In the genomic region with DNA sequence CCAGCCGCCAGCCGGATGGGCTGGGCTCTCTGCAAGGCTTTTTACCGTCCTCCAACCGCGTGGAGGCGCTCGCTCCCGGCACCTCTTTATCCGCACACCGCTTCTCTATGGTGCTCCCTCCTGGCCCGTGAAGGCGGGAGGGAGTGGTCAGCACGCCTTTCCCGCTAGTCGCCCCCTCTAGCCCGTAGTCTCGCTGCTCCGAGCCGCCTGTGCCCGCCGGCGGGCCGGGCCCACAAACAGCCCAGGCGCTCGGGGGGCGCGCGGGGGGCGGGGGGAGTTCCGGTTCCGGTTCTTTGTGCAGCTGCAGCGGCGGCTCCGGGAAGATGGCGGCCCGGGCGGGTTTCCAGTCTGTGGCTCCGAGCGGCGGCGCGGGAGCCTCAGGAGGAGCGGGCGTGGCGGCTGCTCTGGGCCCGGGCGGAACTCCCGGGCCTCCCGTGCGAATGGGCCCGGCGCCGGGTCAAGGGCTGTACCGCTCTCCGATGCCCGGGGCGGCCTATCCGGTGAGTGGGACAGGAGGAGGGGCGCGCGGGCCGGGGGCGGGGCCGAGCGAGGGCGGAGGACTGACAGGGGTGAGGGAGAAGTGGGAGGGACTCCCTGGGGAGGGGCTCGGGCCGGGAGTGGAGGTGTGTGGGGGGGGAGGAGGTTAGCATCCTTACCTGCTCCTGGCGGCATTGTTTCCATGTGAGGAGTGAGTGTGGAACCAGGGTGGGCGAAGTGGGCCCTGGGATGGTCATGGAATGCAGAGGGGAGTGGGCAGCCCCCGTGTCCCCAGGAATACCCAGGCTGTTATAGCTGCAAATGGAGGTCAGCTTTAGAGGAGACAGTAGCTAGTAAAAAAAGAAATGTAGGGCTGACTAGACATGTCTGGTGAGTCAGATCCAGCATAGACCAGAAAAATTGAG, we compare ENCODE assay signal across 8 mouse cellular contexts. TPM values are rescaled to one million over a fixed set of nuclear protein-coding genes. Genes with fewer than 3 reads are reported as not detected.
DNase-seq lines count a peak whose midpoint lies in the region; ATAC-seq and TF ChIP-seq lines count a peak whose summit lies in the region.

A gene (plus strand): TSS at position 131 of the 902 bp plus-strand sequence.

- no peak for TF ChIP-seq POLR2A in bone marrow, adult 2 months (IDR thresholded peaks at IDR 0.05; ENCODE audit: borderline replicate concordance, control insufficient read depth, low read depth, low read length)

- H3K27me3 ChIP-seq in embryonic facial prominence, embryonic 15.5 days = peaks cover 11% of the 10 kb centered on the region; the same call in 1 of the 2 replicates
- no peaks in the 10 kb centered on the region for H3K27me3 ChIP-seq in kidney, embryonic 14.5 days (ENCODE audit: control insufficient read depth, insufficient read depth, low read length)
- peaks cover 8% of the 10 kb centered on the region for H3K27me3 ChIP-seq in limb, embryonic 15.5 days

- peaks cover 19% of the 10 kb centered on the region for H3K36me3 ChIP-seq in embryonic facial prominence, embryonic 15.5 days
- peaks cover 34% of the 10 kb centered on the region for H3K36me3 ChIP-seq in kidney, embryonic 14.5 days (ENCODE audit: control insufficient read depth, insufficient read depth, low read length)
- peaks cover 33% of the 10 kb centered on the region for H3K36me3 ChIP-seq in limb, embryonic 15.5 days

- H3K4me1 ChIP-seq in bone marrow, adult 2 months (ENCODE audit: control insufficient read depth, insufficient read depth, low read length) = no peaks in the 10 kb centered on the region; the same call in none of the 2 replicates
- H3K4me1 ChIP-seq in embryonic facial prominence, embryonic 15.5 days = peaks cover 41% of the 10 kb centered on the region
- peaks cover 10% of the 10 kb centered on the region; the same call in 1 of the 2 replicates for H3K4me1 ChIP-seq in kidney, embryonic 14.5 days (ENCODE audit: control insufficient read depth, insufficient read depth, low read length)
- peaks cover 33% of the 10 kb centered on the region for H3K4me1 ChIP-seq in limb, embryonic 15.5 days

- peak within 1 kb of the TSS; percentile 93 for H3K9ac ChIP-seq in embryonic facial prominence, embryonic 15.5 days
- peak within 1 kb of the TSS; percentile 79 for H3K9ac ChIP-seq in kidney, embryonic 14.5 days (ENCODE audit: low read depth, low read length)
- peak within 1 kb of the TSS; percentile 95 for H3K9ac ChIP-seq in limb, embryonic 15.5 days

- peak within 1 kb of the TSS; percentile 68 for H3K27ac ChIP-seq in bone marrow, adult 2 months (ENCODE audit: control insufficient read depth, insufficient read depth, low read depth, low read length, poor library complexity)
- H3K27ac ChIP-seq in embryonic facial prominence, embryonic 15.5 days (replicated peaks) = peak within 1 kb of the TSS; percentile 96
- peak within 1 kb of the TSS; percentile 87 for H3K27ac ChIP-seq in kidney, embryonic 14.5 days (ENCODE audit: low read depth, low read length)
- peak within 1 kb of the TSS; percentile 98 for H3K27ac ChIP-seq in limb, embryonic 15.5 days

- no peaks in the 10 kb centered on the region for H3K9me3 ChIP-seq in embryonic facial prominence, embryonic 15.5 days (replicated peaks)
- no peaks in the 10 kb centered on the region for H3K9me3 ChIP-seq in kidney, embryonic 14.5 days (ENCODE audit: control insufficient read depth, low read length)
- H3K9me3 ChIP-seq in limb, embryonic 15.5 days = no peaks in the 10 kb centered on the region

- peak; percentile 95 for ATAC-seq in embryonic facial prominence, embryonic 15.5 days (ENCODE audit: insufficient number of reproducible peaks, low FRiP score, low TSS enrichment, low read depth)
- ATAC-seq in kidney, embryonic 14.5 days (ENCODE audit: low FRiP score, low TSS enrichment) = peak; percentile 96
- peak; percentile 92 for ATAC-seq in limb, embryonic 15.5 days (ENCODE audit: insufficient number of reproducible peaks, low FRiP score, low TSS enrichment, low read depth)

- DNase-seq in 416B (ENCODE audit: low read depth) = peak; percentile 94
- peak; percentile 87 to 93 for DNase-seq in heart, adult 9 months (ENCODE audit: low spot score in 2 of 2)
- DNase-seq in monocyte, adult 2 months (ENCODE audit: low read depth in 1 of 2, low spot score in 2 of 2) = peak; percentile 70 to 84
- peak; percentile 91 to 92 for DNase-seq in spleen, postnatal 36 days (ENCODE audit: low spot score in 2 of 2)

- H3K4me2 ChIP-seq in embryonic facial prominence, embryonic 15.5 days (replicated peaks) = peak within 1 kb of the TSS; percentile 59
- peak within 1 kb of the TSS; percentile 63 for H3K4me2 ChIP-seq in kidney, embryonic 14.5 days (replicated peaks; ENCODE audit: low read depth, low read length)
- peak within 1 kb of the TSS; percentile 62 for H3K4me2 ChIP-seq in limb, embryonic 15.5 days

- WGBS in bone marrow, adult 2 months = 1% methylated on average over 71 of the region's 71 CpGs
- under 1% methylated on average over 70 of the region's 71 CpGs for WGBS in embryonic facial prominence, embryonic 15.5 days
- under 1% methylated on average over 69 of the region's 71 CpGs for WGBS in kidney, embryonic 14.5 days
- WGBS in limb, embryonic 15.5 days = under 1% methylated on average over 57 of the region's 71 CpGs

- peak; percentile 84 for TF ChIP-seq CTCF in bone marrow, adult 2 months (IDR thresholded peaks at IDR 0.05; ENCODE audit: control insufficient read depth, insufficient read depth, low read length)

- H3K4me3 ChIP-seq in bone marrow, adult 2 months (replicated peaks; ENCODE audit: control insufficient read depth, low read depth, low read length) = peak within 1 kb of the TSS; percentile 67
- peak within 1 kb of the TSS; percentile 85 for H3K4me3 ChIP-seq in embryonic facial prominence, embryonic 15.5 days (replicated peaks)
- peak within 1 kb of the TSS; percentile 59 for H3K4me3 ChIP-seq in kidney, embryonic 14.5 days (ENCODE audit: low read length)
- peak within 1 kb of the TSS; percentile 84 for H3K4me3 ChIP-seq in limb, embryonic 15.5 days

RNA-seq across cellular contexts. Expression of the gene that starts here (rescaled TPM):
- 10.1 and 10.7 TPM in 2 replicates for polyA plus RNA-seq in bone marrow, adult 2 months (2011; ENCODE audit: insufficient read depth, insufficient read length, low replicate concordance, missing spikeins)
- polyA plus RNA-seq in embryonic facial prominence, embryonic 15.5 days (2015; fragmentation: Nextera tagmentation; extraction: Ambion mirVana) = 37.4 and 40.1 TPM in 2 replicates
- polyA plus RNA-seq in kidney, embryonic 14.5 days (2014; fragmentation: Nextera tagmentation; extraction: Ambion mirVana) = 54.3 and 74.2 TPM in 2 replicates
- 25.0 and 29.9 TPM in 2 replicates for polyA plus RNA-seq in limb, embryonic 15.5 days (2015; fragmentation: Nextera tagmentation; extraction: Ambion mirVana)

Comparison
In these comparisons a context has a peak if more than half of its experiments do, and no peak if none do; other contexts are left out.
1. Peak in every context shown above with its lines: DNase-seq, ATAC-seq, H3K4me3 ChIP-seq and H3K27ac ChIP-seq.